Mouse (Mus musculus) monocyte, adult 2 months (primary cell): ENCODE data around the gene Efna3.

Experiments used
- DNase-seq, 2 experiments: peaks; one replicate each; pipeline ENCODE4 v3.0.0; 2022; ENCODE audit warnings: low spot score in 2 of 2, low read depth in 1 of 2

The Efna3 gene

GRCm38 (mm10) chr3:89315930-89316831, 6.6 kb downstream of the Efna3 start:
- no peak for DNase-seq

GRCm38 (mm10) chr3:89315195-89315929, 7.4 kb downstream of the Efna3 start:
- DNase-seq, result no peak

GRCm38 (mm10) chr3:89314791-89315190, 8.0 kb downstream of the Efna3 start:
- DNase-seq, result no peak

- no peak for DNase-seq
These were observed 8.4 kb downstream of the Efna3 start for GRCm38 (mm10) chr3:89314340-89314739.

GRCm38 (mm10) chr3:89308089-89308488, 14.7 kb downstream of the Efna3 start:
- DNase-seq, result peak in 1 of 2 experiments; percentile 39

GRCm38 (mm10) chr3:89305551-89306325, 17.0 kb downstream of the Efna3 start:
- no peak for DNase-seq

GRCm38 (mm10) chr3:89305105-89305504, 17.7 kb downstream of the Efna3 start:
- no peak for DNase-seq

GRCm38 (mm10) chr3:89304440-89304839, 18.3 kb downstream of the Efna3 start:
- DNase-seq, result no peak

GRCm38 (mm10) chr3:89300514-89300913, 22.3 kb downstream of the Efna3 start:
- no peak for DNase-seq

- no peak for DNase-seq
These were observed 22.7 kb downstream of the Efna3 start for GRCm38 (mm10) chr3:89300071-89300470.

- DNase-seq, result no peak
These were observed 23.3 kb downstream of the Efna3 start for GRCm38 (mm10) chr3:89299499-89299898.

- DNase-seq, result no peak
These were observed 23.9 kb downstream of the Efna3 start for GRCm38 (mm10) chr3:89298908-89299307.

GRCm38 (mm10) chr3:89296761-89297396, 25.9 kb downstream of the Efna3 start:
- DNase-seq, result no peak

GRCm38 (mm10) chr3:89295685-89296230, 27.0 kb downstream of the Efna3 start:
- DNase-seq, result no peak

- no peak for DNase-seq
These were observed 28.6 kb downstream of the Efna3 start for GRCm38 (mm10) chr3:89294195-89294594.

- no peak for DNase-seq
These were observed 29.4 kb downstream of the Efna3 start for GRCm38 (mm10) chr3:89293247-89293918.

GRCm38 (mm10) chr3:89292303-89292702, 30.5 kb downstream of the Efna3 start:
- DNase-seq, result no peak

GRCm38 (mm10) chr3:89291874-89292273, 30.9 kb downstream of the Efna3 start:
- no peak for DNase-seq

- DNase-seq, result no peak
These were observed 34.2 kb downstream of the Efna3 start for GRCm38 (mm10) chr3:89288503-89288928.

GRCm38 (mm10) chr3:89287286-89287685, 35.5 kb downstream of the Efna3 start:
- no peak for DNase-seq
